Mouse (Mus musculus): Measurements from ENCODE around the gene Lcn2.

The Lcn2 gene

DNA sequence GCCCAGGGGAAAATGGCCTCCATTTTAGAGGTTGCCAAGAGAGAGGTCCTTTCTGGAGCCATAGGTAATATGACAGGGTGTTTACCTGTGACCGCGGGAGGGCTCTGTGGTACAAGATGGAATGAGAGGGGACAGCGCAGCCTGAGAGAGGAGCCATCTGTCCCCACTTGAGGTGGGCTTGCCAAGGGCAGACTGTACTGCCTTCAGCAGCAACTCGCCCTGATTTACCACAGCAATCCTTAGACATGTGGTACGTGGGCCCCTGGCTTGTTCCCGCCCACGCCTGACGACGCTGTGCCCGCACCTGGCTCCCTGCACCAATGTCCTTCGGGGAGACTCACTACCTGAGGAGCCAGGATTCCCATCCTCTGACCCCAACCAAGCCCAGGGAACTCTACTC lies 39.7 kb downstream of the Lcn2 start:
- peak overlapping the region; percentile 39 for H3K4me3 ChIP-seq (replicated peaks; ENCODE audit: low read length)
- peaks cover 48% of the 10 kb centered on the region for H3K27me3 ChIP-seq (ENCODE audit: insufficient read depth, low read length)
- no peaks in the 10 kb centered on the region for H3K36me3 ChIP-seq (ENCODE audit: insufficient read depth, low read length)
- no peaks in the 10 kb centered on the region for H3K9me3 ChIP-seq (ENCODE audit: low read length)
- H3K4me1 ChIP-seq (replicated peaks; ENCODE audit: low read depth, low read length), result peaks cover 67% of the 10 kb centered on the region
- no peak for TF ChIP-seq NANOG (IDR thresholded peaks at IDR 0.05; ENCODE audit: borderline replicate concordance, low read length)
- no peak for TF ChIP-seq POU5F1 (IDR thresholded peaks at IDR 0.05; ENCODE audit: borderline replicate concordance, low read length)
- no peak for TF ChIP-seq CTCF (conservative IDR thresholded peaks at IDR 0.05; ENCODE audit: low read length)

DNA sequence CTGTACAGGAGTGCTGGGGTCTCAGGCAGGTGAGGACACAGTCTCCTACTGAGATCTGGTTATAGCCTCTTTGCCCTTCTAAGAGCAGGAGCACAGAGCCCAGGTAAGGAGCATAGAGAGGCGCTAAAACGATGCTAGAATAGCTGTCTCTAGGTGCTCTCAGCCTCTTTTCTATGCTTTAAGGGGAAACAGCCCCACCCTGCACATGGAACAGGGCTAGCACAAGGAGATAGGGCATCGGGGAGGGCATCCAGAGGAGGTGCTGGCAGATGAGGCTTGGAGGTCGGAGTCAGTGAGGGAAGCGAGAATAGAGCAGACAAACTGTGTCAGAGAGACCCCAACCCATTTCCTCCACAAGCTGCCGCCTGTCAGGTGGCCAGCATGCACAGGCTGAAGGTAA lies 41.0 kb downstream of the Lcn2 start:
- Histone ChIP-seq H3K4me3 (replicated peaks; ENCODE audit: low read length) (no peak overlapping the region), H3K4me1 (replicated peaks; ENCODE audit: low read depth, low read length) (peaks cover 61% of the 10 kb centered on the region), H3K27me3 (ENCODE audit: insufficient read depth, low read length) (peaks cover 38% of the 10 kb centered on the region), H3K36me3 (ENCODE audit: insufficient read depth, low read length) (no peaks in the 10 kb centered on the region), H3K9me3 (ENCODE audit: low read length) (no peaks in the 10 kb centered on the region)
- no peak for TF ChIP-seq NANOG (IDR thresholded peaks at IDR 0.05; ENCODE audit: borderline replicate concordance, low read length)
- TF ChIP-seq POU5F1 (IDR thresholded peaks at IDR 0.05; ENCODE audit: borderline replicate concordance, low read length), result no peak
- TF ChIP-seq CTCF (conservative IDR thresholded peaks at IDR 0.05; ENCODE audit: low read length), result no peak

DNA sequence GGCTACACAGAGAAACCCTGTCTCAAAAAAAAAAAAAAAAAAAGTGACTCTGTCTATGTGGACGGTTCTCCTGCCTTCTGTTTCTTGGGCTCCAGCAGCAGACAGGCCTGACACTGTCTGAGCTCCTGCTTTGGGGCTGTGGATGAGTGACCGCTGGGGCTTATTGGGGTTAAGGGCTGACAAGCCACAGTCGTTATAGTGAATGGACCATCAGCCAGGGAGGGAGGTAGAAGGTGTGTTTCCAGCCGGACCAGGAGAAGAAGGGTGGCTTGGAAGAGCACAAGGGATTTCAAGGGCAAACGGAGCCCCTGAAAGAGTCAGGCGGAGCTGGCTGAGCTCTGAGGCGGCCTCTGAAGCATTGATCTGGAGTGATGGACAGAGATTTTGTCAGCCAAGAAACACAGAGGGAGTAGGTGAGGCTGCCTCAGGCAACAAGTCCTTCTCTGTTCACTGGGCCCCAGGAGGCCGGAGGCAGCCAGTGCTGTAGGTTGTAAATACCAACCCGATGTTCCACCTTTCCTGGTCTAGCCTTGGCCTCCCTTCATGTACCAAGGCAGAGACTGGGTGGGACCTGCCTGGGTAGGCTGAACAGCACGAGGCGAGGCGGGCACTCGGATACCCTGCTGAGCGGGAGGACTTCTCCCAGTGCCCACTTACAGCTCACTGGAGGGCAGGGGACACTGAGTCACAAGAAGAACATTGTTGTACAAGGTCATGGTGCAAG lies 43.3 kb downstream of the Lcn2 start:
- H3K36me3 ChIP-seq (ENCODE audit: insufficient read depth, low read length), result no peaks in the 10 kb centered on the region
- TF ChIP-seq NANOG (IDR thresholded peaks at IDR 0.05; ENCODE audit: borderline replicate concordance, low read length) (no peak), POU5F1 (IDR thresholded peaks at IDR 0.05; ENCODE audit: borderline replicate concordance, low read length) (no peak), CTCF (conservative IDR thresholded peaks at IDR 0.05; ENCODE audit: low read length) (no peak)
- peaks cover 54% of the 10 kb centered on the region for H3K4me1 ChIP-seq (replicated peaks; ENCODE audit: low read depth, low read length)
- H3K27me3 ChIP-seq (ENCODE audit: insufficient read depth, low read length), result peaks cover 19% of the 10 kb centered on the region; the same call in 1 of the 2 replicates
- H3K4me3 ChIP-seq (replicated peaks; ENCODE audit: low read length), result no peak overlapping the region
- H3K9me3 ChIP-seq (ENCODE audit: low read length), result no peaks in the 10 kb centered on the region

DNA sequence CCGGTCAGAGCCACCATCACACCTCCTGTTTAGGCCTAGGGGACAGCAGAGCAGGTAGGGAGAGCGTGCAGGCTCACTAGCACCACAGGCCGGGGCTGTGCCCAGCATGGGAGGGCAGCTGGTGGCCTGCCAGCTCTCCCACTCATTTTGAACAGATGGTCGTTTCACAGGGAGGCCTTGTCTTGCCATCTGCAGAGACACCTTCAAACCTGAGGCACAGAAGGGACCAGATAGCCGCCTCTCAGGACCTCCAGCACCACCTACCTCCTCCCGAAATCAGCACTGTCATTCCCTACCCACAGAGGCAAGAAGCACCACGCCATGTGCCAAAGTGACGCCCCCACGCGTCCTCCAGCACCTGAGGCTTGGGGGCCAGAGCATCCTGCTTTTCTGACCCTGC lies 44.0 kb downstream of the Lcn2 start:
- TF ChIP-seq CTCF (conservative IDR thresholded peaks at IDR 0.05; ENCODE audit: low read length) (no peak), POU5F1 (IDR thresholded peaks at IDR 0.05; ENCODE audit: borderline replicate concordance, low read length) (no peak), NANOG (IDR thresholded peaks at IDR 0.05; ENCODE audit: borderline replicate concordance, low read length) (no peak)
- Histone ChIP-seq H3K9me3 (ENCODE audit: low read length) (no peaks in the 10 kb centered on the region), H3K27me3 (ENCODE audit: insufficient read depth, low read length) (peaks cover 13% of the 10 kb centered on the region; the same call in 1 of the 2 replicates), H3K4me1 (replicated peaks; ENCODE audit: low read depth, low read length) (peaks cover 48% of the 10 kb centered on the region), H3K4me3 (replicated peaks; ENCODE audit: low read length) (no peak overlapping the region), H3K36me3 (ENCODE audit: insufficient read depth, low read length) (no peaks in the 10 kb centered on the region)

DNA sequence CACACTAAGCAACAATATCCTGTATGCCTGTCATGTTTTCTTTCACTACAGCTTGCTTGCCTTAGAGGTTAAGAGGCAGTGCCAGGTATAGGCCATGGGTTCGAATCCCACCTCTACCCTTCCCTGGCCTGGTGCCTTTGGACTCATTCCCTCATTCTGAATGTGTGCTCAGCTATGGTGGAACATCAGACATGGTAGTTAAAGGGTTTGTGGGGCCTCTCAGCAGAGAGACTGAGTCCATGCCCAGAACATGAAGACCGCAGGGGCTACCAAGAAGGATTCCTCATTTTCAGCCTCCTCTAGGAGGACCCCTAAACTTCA lies 44.7 kb downstream of the Lcn2 start:
- Histone ChIP-seq H3K36me3 (ENCODE audit: insufficient read depth, low read length) (no peaks in the 10 kb centered on the region), H3K9me3 (ENCODE audit: low read length) (no peaks in the 10 kb centered on the region), H3K4me3 (replicated peaks; ENCODE audit: low read length) (no peak overlapping the region), H3K4me1 (replicated peaks; ENCODE audit: low read depth, low read length) (peaks cover 40% of the 10 kb centered on the region), H3K27me3 (ENCODE audit: insufficient read depth, low read length) (0 out of 2 replicates have a peak, but pooled peaks cover 8% of the 10 kb centered on the region)
- TF ChIP-seq CTCF (conservative IDR thresholded peaks at IDR 0.05; ENCODE audit: low read length) (no peak), NANOG (IDR thresholded peaks at IDR 0.05; ENCODE audit: borderline replicate concordance, low read length) (no peak), POU5F1 (IDR thresholded peaks at IDR 0.05; ENCODE audit: borderline replicate concordance, low read length) (no peak)

DNA sequence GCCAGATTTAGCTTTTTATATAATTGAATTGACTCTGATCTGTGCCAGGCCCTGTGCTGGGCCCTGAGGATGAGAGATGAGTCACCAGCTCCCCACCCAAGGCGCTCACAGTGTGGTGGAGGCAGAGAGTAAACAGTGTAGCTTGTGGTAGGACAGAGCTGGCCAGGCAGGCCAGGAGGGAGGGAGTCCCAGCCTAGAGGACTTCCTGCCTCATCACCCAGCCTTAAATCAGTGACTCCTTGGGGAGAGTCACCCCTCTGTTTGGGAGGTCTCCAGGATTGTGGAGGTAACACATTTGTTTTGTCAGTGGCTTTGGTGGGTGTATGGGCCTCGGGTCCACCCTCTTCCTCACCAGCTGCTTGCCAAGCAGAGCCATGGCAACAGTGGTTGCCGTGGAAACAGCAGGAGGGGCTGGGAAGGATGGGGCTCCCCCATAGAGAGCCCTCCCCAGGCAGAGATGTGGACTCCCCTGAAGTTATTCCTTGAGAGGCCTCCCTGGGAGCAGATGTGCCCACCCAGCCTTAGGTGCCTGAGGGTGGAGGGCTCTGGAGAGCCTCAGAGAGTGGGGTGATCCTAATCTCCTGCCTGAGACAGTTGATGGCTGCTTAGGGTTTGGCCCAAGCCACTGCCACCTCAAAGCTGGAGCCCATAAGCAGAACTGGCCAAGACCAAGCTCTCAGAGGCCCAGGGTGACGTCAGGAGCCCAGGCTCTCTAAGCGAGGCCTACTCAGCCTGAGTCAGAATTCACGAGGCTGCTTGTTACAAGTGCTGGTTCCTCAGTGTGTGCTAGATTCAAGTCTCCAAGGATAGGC lies 45.3 kb downstream of the Lcn2 start:
- no peak for TF ChIP-seq NANOG (IDR thresholded peaks at IDR 0.05; ENCODE audit: borderline replicate concordance, low read length)
- TF ChIP-seq POU5F1 (IDR thresholded peaks at IDR 0.05; ENCODE audit: borderline replicate concordance, low read length), result no peak
- TF ChIP-seq CTCF (conservative IDR thresholded peaks at IDR 0.05; ENCODE audit: low read length), result no peak
- H3K27me3 ChIP-seq (ENCODE audit: insufficient read depth, low read length), result 0 out of 2 replicates have a peak, but pooled peaks cover 8% of the 10 kb centered on the region

DNA sequence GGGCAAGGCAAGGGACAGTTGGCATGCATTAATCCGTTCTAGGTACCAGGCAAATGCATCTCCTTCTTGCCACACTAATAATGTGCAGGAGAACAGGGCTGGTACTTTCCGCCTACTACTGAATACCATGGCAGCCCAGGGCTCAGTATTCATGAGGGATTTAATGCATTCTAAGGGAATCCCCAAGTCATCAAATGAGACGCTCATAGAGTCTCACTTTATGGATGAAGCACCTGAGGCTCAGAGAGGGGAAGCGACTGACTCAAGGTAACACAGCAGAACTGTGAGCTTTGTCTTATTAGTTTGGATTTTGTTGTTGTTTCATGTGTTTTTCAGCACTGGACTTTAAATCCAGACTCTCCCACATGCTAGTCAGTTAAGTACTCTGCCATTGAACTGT lies 46.0 kb downstream of the Lcn2 start:
- TF ChIP-seq CTCF (conservative IDR thresholded peaks at IDR 0.05; ENCODE audit: low read length), result no peak
- TF ChIP-seq POU5F1 (IDR thresholded peaks at IDR 0.05; ENCODE audit: borderline replicate concordance, low read length), result no peak
- no peak for TF ChIP-seq NANOG (IDR thresholded peaks at IDR 0.05; ENCODE audit: borderline replicate concordance, low read length)

More for the DNA sequence above, 45.3 kb downstream of the Lcn2 start:
- no peak overlapping the region for H3K4me3 ChIP-seq (replicated peaks; ENCODE audit: low read length)
- peaks cover 37% of the 10 kb centered on the region for H3K4me1 ChIP-seq (replicated peaks; ENCODE audit: low read depth, low read length)
- H3K36me3 ChIP-seq (ENCODE audit: insufficient read depth, low read length), result no peaks in the 10 kb centered on the region
- H3K9me3 ChIP-seq (ENCODE audit: low read length), result no peaks in the 10 kb centered on the region

DNA sequence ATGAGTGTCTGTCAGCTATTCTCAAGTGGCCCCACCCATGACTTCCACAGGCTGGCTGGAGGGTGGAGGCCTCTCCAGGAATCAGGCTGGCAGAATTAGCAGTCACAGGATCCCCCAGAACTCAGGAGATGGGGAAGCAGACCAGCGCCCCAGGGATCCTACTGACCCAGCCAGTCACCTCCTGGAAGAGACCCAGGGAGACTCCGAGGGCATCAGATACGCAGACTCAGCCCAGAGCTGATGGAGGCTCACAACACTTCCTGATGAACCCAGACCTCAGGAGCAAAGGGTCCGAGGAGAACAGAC lies 46.5 kb downstream of the Lcn2 start:
- TF ChIP-seq CTCF (conservative IDR thresholded peaks at IDR 0.05; ENCODE audit: low read length) (no peak), POU5F1 (IDR thresholded peaks at IDR 0.05; ENCODE audit: borderline replicate concordance, low read length) (no peak), NANOG (IDR thresholded peaks at IDR 0.05; ENCODE audit: borderline replicate concordance, low read length) (no peak)
- no peak overlapping the region for H3K4me3 ChIP-seq (replicated peaks; ENCODE audit: low read length)
- H3K36me3 ChIP-seq (ENCODE audit: insufficient read depth, low read length), result no peaks in the 10 kb centered on the region
- peaks cover 8% of the 10 kb centered on the region; the same call in 1 of the 2 replicates for H3K27me3 ChIP-seq (ENCODE audit: insufficient read depth, low read length)
- peaks cover 32% of the 10 kb centered on the region for H3K4me1 ChIP-seq (replicated peaks; ENCODE audit: low read depth, low read length)
- H3K9me3 ChIP-seq (ENCODE audit: low read length), result no peaks in the 10 kb centered on the region

More for the DNA sequence above, 46.0 kb downstream of the Lcn2 start:
- Histone ChIP-seq H3K36me3 (ENCODE audit: insufficient read depth, low read length) (no peaks in the 10 kb centered on the region), H3K4me1 (replicated peaks; ENCODE audit: low read depth, low read length) (peaks cover 34% of the 10 kb centered on the region), H3K9me3 (ENCODE audit: low read length) (no peaks in the 10 kb centered on the region), H3K4me3 (replicated peaks; ENCODE audit: low read length) (no peak overlapping the region), H3K27me3 (ENCODE audit: insufficient read depth, low read length) (peaks cover 6% of the 10 kb centered on the region; the same call in 1 of the 2 replicates)
